Mouse (Mus musculus): ENCODE data around the gene Gpn3. TPM values are rescaled to one million over a fixed set of nuclear protein-coding genes. Genes with fewer than 3 reads are reported as not detected.

Gene Gpn3
- 50.2 and 84.1 TPM in 2 replicates for polyA plus RNA-seq (2012)

- TF ChIP-seq GATA1 (IDR thresholded peaks at IDR 0.05; ENCODE audit: low read length) = no peak
Measured at GRCm38 (mm10) chr5:122371591-122372191, at the start of gene Gpn3. Gene Gpn3 (plus strand): TSS chr5:122371876.

GRCm38 (mm10) chr5:122323523-122323922 is 48.2 kb upstream of the Gpn3 start:
- no peak for TF ChIP-seq GATA1 (IDR thresholded peaks at IDR 0.05; ENCODE audit: low read length)

GRCm38 (mm10) chr5:122324608-122325431 is 46.9 kb upstream of the Gpn3 start:
- no peak for TF ChIP-seq GATA1 (IDR thresholded peaks at IDR 0.05; ENCODE audit: low read length)

GRCm38 (mm10) chr5:122325477-122325876 is 46.2 kb upstream of the Gpn3 start:
- TF ChIP-seq GATA1 (IDR thresholded peaks at IDR 0.05; ENCODE audit: low read length) = no peak

GRCm38 (mm10) chr5:122327283-122327682 is 44.4 kb upstream of the Gpn3 start:
- no peak for TF ChIP-seq GATA1 (IDR thresholded peaks at IDR 0.05; ENCODE audit: low read length)

- no peak for TF ChIP-seq GATA1 (IDR thresholded peaks at IDR 0.05; ENCODE audit: low read length)
Measured at GRCm38 (mm10) chr5:122330269-122330668, 41.4 kb upstream of the Gpn3 start.

- no peak for TF ChIP-seq GATA1 (IDR thresholded peaks at IDR 0.05; ENCODE audit: low read length)
Measured at GRCm38 (mm10) chr5:122334682-122335081, 37.0 kb upstream of the Gpn3 start.

- no peak for TF ChIP-seq GATA1 (IDR thresholded peaks at IDR 0.05; ENCODE audit: low read length)
Measured at GRCm38 (mm10) chr5:122336554-122337294, 35.0 kb upstream of the Gpn3 start.

- no peak for TF ChIP-seq GATA1 (IDR thresholded peaks at IDR 0.05; ENCODE audit: low read length)
Measured at GRCm38 (mm10) chr5:122342874-122343273, 28.8 kb upstream of the Gpn3 start.

- TF ChIP-seq GATA1 (IDR thresholded peaks at IDR 0.05; ENCODE audit: low read length) = no peak
Measured at GRCm38 (mm10) chr5:122343768-122344167, 27.9 kb upstream of the Gpn3 start.

GRCm38 (mm10) chr5:122344260-122344659 is 27.4 kb upstream of the Gpn3 start:
- no peak for TF ChIP-seq GATA1 (IDR thresholded peaks at IDR 0.05; ENCODE audit: low read length)

- TF ChIP-seq GATA1 (IDR thresholded peaks at IDR 0.05; ENCODE audit: low read length) = no peak
Measured at GRCm38 (mm10) chr5:122345777-122346176, 25.9 kb upstream of the Gpn3 start.

GRCm38 (mm10) chr5:122353807-122354491 is 17.7 kb upstream of the Gpn3 start, which contains the start of the genes Rad9b and Vps29:
Gene Rad9b (minus strand): TSS chr5:122354233.
Gene Vps29 (plus strand): TSS chr5:122354369.
- no peak for TF ChIP-seq GATA1 (IDR thresholded peaks at IDR 0.05; ENCODE audit: low read length)

GRCm38 (mm10) chr5:122354492-122355067 is 17.1 kb upstream of the Gpn3 start:
- TF ChIP-seq GATA1 (IDR thresholded peaks at IDR 0.05; ENCODE audit: low read length) = no peak

GRCm38 (mm10) chr5:122372192-122372769 is 605 bp downstream of the Gpn3 start, which contains the start of gene Fam216a:
Gene Fam216a (minus strand): TSS chr5:122372364.
- TF ChIP-seq GATA1 (IDR thresholded peaks at IDR 0.05; ENCODE audit: low read length) = no peak

Data from G1E-ER4 (cell line).